Mouse (Mus musculus): Measurements from ENCODE around the gene Stx8. TPM values are rescaled to one million over a fixed set of nuclear protein-coding genes. Genes with fewer than 3 reads are reported as not detected.

Stx8 gene
- total RNA-seq, 2 experiments from 2014 or later, result 26.2 to 29.9 TPM

DNA sequence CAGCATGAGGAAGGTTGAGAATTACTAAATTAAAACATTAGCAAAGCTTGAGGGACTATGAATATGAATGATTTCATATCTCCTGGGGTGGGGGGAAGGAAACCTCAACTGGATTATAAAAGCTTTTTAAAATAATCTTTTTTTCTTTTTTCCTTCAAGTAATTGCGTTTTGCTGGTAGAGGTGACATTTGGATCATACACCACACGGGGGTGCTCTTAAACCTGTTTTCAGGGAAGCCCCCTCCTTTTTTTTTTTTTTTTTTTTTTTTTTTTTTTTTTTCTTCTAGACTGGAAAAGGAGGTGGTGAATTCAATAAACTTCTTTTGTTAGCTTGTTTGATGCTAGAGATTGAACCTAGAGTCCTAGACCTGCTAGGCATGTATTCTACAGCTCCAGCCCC, 9.3 kb downstream of the Stx8 start:
- no peak for DNase-seq

DNA sequence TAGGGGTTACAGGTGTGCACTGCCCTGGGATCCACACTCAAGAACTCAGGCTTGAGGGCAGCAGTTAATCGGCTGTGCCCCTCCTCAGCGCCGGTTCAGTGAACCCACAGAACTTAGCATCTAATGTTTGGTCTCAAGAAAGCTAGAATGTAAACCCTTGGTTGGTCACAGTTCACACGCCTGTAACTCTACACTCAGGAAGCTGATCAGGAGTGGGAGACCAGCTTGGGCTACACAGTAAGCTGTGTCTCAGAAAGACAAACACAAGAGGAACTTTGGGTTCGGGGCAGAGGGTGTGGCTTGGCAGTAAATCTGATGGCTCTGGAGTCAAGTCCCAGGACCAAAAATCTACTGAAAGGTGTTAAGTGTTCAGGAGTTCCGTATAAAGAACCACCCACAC, 17.6 kb downstream of the Stx8 start:
- no peak for DNase-seq

DNA sequence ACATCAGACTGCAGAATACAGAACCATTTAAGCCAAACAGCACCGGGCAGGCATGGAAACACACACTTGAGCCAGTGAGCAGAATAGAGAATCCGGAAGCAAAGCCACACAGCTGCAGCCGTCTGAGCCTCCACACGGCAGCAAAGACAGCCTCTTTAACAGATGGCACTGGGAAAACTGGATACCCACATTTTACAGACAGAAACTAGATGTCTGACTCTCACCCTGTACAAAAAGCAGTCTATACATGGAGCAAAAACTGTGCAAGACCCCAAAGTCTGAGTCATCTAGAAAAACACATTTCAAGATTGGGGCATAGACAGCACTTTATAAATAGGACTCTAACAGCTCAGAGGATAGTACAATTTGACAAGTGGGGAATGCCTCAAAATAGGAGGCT, 25.2 kb downstream of the Stx8 start:
- no peak for DNase-seq

DNA sequence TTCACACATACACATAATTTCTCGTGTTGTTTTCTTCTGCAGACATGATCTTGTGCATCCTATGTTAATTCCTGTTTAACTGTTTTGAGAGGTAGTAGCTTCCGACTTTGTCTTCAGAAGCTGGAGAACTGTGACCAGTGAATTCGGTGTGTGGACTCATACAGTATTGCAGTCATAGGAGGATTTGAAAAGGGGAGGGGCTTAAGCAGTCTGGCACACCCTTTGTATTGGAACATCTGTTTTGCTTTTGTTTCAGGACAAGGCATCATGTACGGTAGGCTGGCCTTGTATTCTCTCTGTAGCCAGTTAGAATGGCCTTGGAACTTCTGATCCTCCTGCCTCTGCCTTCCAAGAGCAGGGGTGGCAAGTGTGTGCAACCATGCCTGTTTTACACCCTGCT, 30.0 kb downstream of the Stx8 start:
- no peak for DNase-seq

DNA sequence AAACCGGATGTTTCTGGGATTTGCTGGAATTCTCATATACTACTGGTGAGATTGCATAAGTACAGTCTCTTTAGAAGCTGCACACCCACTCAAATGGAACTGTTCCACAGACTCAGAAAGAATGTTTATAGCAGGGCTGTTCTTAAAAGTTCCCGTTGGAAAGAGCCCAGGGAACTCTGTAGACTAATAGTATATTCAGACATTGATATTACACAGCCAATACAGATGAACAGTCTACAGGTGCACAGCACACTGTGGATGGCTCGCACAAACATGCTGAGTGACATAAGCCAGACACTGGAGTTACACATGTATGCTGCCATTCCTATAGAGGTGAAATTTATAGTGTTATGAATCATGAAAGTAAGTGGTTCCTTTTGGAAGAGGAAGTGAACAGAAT, 32.9 kb downstream of the Stx8 start:
- no peak for DNase-seq

DNA sequence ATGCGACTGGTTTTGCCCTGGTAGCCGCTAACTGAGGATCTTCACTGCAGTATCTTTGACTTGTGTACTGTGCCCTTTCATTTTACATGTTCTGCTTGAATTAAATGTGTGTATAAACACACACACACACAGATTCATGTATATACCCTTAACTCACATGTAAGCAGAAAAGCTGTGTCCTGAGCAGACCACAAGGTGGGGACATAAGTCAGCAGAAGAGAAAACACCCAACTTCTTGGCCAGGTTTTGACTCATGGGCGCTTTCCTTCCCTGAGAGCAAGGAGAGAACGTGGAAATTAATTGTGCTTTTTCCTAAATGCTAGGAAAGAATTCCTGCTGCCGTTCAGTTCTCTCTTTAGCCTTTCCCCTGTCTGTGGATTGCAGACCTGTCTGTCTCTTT, 33.6 kb downstream of the Stx8 start:
- no peak for DNase-seq

DNA sequence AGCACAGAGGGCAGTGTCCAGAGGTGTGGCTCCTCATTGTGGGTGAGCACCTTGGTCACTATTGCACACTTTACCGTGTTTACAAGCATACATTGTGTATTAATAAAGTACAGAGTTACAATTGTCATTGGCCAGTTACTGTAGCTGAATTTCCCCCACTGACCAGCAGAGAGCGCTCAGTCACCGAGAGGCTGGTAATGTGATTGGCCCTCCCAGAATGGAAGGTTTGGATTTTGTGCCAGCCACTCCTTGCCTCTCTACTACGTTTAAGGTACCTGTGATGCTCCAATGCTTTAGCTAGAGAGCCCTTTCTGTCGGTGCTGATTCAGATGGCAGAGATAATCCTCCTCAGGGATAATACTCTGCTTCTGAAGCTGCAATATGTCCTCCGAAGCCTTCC, 38.2 kb downstream of the Stx8 start:
- peak; percentile 54 to 90 for DNase-seq

DNA sequence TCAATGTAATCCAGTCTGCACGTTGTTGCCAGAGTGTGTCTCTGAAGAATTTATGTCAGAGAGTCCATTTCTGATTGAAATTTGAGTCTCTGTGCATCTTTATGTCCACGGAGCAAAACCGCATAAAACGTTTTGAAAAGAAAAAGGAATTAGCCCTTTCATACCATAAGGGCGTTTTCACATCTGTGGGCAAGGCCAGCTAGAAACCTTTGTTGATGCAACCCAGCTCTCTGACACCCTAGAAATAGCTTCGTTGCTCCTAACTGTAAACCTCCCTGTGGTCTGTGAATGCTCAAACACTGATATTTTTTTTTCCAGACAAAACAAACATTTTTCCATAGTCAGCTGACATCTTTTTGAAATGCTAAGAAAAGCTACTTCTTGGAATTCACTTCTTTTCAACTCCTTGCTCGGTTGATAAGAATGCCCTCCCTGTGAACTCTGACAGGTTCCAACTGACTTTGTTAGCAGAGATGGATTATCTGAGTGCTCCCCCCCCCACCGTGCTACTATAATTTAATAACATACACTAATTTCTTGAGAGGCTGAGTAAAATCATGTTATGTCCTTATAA, 40.3 kb downstream of the Stx8 start:
- no peak for DNase-seq

DNA sequence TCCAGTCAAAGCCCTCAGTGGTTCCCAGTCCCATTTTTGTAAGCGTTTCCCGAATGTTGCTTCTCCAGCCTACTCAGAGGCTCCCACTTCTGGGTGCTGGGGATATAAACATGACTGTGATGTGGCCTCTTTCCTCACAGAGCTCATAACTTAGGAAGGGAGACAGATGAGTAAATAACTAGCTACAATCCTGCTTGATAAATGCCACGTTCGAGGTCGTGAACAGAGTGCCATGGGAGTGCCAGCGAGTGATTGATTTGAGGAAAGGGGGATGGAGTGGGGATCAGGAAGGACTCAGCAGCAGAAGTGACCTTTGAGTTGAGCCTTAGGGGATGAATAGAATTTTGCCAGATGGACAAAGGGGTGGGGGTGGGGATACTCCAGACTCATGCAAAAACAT, 41.7 kb downstream of the Stx8 start:
- DNase-seq, result no peak

DNA sequence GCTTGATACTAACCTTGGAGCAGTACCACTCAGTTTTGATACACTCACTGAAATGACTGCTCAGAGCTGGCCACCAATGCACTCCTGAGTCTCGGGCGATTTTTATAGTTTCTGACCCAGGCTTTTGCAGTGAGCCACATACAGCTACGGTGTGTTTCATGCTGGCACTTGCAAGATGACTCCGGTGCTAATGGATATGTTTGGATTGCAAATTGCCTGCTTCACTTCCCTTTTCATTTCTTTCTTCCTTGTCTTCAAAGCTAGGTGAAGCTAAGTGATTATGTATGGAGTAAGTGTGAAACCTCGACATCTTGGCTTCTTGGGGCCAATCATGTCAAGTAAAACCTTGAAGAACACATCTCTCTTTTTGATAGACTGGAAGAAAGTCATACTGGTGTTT, 43.4 kb downstream of the Stx8 start:
- DNase-seq, result no peak

DNA sequence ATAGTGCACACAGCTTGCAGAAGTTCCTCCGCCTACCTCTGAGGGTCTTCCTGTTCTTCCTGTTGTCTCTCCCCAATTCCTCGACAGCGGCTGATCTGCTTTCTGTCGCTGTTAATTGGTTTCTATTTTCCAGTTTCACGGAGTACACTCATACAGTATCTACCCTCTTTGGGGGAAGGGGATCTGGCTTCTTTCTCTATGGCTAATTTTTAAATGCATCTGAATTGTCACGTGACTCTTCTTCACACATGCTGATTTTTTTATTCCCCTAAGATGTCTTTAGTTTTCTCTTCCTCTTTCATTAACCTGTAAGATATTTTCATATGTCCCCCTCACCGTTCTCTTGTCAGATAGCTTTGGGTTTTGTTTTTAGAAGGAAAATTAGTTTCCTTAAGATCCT, 46.2 kb downstream of the Stx8 start:
- DNase-seq, result no peak

DNA sequence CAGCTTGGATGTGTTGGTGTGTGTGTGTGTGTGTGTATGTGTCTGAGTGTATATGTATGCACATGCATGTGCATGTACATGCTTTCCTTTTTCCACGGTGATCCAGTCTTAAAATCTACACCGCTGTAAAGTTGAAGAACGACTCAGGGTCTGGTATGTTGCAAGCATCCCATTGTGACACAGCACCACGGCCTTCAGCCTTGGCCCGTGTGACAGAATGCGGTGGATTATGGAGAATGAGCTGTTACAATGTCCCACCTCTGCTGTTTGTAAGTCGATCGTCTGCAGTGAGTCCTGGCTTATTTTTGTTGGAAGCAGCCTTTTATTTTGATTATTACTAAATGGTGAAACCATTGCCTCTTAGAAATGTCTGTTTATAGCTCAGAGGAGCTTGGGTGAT, 52.2 kb downstream of the Stx8 start:
- no peak for DNase-seq

DNA sequence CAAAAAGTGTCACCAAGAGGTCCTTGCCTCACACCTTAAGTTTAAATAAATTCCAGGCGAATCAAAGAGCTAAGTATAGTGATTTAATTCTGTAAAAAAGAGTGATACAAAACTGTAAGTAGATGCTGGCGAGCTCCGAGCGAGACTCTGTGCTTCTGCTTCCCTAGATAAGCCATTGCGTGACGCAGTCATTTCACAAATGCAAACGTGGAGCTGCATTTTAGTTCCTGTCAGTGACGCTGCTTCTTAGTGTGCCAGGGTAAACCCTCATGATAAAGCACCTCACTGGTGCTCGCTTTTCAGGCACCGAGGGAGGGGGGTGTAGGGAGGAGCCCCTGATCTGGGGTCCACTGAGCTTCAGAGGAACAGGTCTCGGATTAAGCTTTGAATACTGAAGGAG, 53.2 kb downstream of the Stx8 start:
- no peak for DNase-seq

DNA sequence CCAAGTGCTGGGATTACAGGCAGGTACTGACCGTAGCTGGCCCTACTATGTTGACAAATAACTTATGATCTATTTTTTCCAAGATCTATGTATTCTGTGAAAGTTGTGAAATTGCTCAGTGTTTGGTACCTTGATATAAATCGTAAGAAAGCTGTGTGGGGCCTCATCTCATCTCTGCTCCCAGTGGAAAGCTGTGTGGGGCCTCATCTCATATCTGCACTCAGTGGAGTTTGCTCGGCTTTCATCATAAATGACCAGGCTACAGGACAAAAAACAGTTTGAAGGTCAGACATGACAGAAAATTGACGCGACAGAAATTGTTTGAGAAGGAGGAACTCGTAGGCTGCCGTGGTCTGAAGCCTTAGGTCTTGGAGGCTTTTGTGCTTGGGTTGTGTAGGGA, 56.0 kb downstream of the Stx8 start:
- no peak for DNase-seq

DNA sequence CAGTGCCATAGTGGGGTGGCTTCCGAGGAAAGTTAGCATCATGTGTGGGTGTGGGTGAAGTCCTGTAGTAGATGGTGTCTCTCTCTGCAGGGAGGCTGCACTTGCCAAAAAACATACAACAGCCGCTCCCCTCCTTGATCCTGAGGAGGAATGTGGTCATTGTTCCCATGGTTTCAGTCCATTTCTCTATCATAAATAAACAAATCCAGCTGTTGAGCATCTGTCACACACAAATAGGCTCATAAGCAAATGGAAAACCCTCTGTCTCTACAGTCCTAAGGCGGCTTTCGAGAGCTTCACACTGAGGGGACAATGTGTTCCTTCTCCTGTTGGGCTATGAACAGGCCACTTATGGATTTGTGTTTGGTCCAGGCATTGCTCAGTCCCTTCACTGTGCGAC, 56.9 kb downstream of the Stx8 start:
- DNase-seq, result peak; percentile 54 to 74

DNA sequence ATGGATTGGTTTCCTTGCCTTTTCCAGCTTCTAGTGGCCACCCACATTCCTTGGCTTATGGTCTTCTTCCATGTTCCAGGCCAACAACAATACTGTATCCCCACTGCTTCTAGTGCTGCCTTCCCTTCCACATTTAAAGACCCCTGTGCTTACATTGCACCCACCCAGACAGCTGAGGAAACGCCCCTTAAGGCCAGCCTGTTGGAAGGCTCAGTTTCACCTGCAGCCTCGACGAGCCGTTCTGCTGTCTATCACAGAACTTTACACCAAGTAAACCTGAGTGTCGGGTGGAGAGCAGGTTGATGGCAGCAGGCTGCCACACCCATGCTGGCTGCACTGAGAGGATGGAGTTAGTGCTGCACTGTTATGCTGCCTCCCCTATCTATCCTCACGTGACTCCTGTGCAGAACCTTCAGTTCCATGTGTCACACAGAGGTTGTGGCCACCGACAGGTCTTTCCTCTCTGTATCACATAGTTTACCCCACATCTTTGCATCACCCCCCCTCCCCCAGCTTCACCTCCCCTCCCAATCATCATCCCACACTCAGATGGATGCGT, 57.9 kb downstream of the Stx8 start:
- DNase-seq, result peak in 1 of 2 experiments; percentile 22

DNA sequence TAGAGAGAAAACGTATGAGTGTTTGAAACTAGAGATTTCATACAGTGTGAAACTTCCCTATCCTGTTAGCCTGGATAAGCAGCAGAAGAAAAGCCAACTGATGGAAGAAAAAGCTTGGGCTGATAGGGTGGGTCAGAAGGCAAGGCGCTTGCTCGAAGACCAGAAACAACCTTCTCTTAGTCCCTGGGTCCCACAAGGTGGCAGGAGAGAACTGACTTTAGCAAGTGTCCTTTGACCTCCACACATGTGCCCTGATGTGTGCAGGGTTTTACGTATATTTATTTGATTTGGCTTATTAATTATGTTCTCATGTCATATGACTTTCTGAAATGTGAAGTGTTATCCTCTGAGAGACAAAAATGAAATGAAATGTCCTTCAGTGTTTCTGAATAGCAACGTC, 60.6 kb downstream of the Stx8 start:
- no peak for DNase-seq

DNA sequence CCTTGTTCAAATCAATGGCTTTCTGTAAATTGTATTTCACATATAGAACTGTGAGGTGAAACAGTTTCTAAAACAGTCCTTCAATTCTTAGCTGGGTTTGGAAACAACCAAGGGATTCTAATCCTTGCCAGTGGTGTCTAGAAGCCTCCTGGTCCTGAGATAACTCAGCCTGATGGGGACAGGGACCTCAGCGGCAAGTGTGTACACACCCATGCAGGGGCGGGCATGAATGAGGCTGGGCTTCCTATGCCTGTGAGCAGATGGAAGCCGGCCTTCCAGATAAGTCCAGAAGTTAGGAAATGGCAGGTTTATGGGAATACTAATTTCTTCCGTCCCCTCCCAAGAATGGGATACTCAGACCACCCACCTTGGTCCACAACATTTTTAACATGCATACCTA, 63.1 kb downstream of the Stx8 start:
- DNase-seq, result peak in 1 of 2 experiments; percentile 14

DNA sequence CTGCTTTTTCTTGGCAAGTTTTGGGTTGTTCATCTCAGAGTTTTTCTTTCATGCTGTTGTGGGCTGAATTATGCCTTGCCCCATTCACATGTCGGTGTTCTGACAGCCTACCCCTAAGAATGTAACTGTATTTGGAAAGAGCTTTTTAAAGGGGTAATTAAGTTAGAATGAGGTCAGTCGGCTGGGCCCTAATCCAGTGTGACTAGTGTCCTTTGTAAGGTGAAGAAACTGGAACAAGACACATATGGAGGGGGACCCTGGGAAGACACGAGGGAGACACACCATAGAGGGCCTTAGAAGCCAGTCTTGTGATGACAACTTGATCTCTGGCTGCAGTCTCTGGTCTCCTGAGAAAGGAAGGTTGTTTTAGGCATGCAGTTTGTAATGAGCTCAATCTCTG, 63.9 kb downstream of the Stx8 start:
- peak; percentile 33 to 51 for DNase-seq

DNA sequence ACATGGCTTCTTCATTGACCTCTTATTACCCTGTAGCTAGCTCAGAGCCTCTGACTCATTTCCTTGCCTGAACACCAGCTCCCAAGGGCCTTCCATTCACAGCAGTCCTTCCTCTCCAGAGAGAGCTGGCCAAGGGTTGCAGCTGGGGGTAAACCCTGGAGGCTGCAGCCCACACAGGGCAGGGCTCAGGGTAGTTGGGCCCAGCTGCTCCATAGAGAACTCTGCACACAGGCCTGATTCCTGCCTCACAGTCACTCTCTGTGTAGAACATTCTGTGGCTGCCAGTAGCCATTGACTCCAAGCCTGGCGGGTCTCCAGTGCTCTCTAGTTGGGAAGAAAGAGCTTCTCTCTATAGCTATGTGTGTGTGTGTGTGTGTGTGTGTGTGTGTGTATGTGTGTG, 64.8 kb downstream of the Stx8 start:
- peak; percentile 68 to 90 for DNase-seq

DNA sequence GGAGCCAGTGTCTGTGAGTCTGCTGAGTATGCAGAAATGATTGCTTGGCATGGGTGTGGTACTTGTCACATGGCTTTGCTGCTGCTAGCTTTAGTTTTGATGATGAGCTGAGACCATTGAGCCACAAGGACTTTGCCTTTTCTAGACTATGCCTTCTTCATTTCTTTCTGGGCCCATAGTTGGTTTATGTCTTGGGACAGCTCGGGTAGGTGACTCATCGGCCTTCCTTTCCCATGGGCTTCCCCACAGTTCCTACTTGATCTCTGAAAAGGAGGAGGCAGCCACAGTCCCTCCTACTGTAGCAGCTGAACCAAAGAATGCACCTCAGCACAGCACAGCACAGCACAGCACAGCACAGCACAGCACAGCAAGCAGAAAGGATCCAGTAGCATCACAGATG, 66.5 kb downstream of the Stx8 start:
- peak in 1 of 2 experiments; percentile 24 for DNase-seq

DNA sequence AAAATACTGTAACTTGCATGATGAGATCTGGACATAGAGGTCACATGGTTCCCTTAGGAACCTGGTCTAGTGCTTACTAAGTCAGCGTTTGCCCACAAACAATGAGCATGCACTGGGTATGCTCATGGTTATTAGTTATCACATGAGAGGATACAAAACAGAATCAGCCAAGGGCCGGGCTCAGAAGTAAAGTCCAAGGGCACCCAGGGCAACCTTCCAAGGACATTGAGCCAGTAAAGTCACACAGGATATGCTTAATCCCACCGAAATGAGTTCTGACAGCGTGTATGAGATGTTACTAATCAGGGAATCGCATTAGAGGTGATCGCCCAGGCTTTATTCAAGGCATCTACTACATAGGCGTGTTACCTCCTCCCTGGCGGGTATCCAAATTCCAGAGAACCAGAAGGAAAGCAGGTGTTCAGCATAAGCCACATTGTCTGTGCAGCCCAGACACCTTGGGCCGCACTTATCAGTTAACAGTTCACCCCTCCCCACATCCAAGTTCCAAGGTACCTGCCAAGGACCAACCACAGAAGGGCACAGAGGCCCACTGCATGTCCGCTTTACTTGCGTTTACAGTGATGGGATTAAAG, 67.4 kb downstream of the Stx8 start:
- no peak for DNase-seq

DNA sequence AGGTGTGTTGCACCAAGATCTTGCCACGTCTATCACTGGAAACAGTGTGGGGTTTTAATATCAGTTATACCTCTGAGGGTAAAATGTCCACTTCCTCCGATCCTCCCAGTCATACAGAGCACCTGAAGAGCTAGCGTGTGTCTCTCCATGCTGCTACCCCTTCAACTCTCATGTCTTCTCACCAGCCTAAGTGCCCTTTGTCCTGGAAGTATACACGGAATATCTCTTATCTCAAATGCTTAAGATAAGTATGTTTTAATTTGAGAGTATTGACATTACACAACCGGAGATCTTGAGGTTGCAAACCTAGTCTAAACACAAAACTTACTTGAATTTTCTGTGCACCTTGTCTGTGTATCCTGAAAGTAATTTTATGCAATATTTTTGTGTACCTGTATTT, 68.4 kb downstream of the Stx8 start:
- no peak for DNase-seq

DNA sequence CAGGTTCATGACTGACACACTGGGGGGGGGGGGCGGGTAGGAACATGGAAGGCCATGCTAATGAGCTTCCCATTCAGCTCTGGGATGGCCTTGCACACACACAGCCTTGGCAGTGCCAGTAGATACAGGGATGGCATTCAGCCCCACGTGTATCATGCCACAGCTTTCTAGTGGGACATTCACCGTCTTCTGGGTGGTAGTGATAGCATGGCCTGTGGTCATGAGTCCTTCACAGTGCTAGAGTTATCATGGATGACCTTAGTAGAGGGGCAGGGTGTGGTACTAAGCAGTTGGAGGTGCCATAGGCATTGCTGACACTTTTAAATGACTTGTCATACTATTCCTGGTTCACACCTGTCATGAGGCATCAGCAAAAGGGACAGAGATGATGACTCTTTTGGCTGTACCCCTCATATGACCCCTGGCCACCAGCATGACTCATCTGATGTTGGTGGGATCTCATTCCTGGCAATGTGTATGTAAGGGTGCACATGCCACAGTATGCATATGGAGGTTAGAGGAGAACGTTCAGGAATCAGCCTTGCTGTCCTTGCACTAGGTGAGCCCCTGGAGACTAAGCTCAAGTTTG, 69.4 kb downstream of the Stx8 start:
- no peak for DNase-seq

Data from heart, adult 18-20 months (tissue).